Comparison of ENCODE assay signal across 19 mouse cellular contexts in genomic region chr10:122770337-122770736, GRCm38 (mm10).
DNase-seq lines count a peak whose midpoint lies in the region; ATAC-seq and TF ChIP-seq lines count a peak whose summit lies in the region.
"Had no signal": no experiment of that assay in that cellular context is flagged by ENCODE, and none has a peak within 500 bp of the region (broad histone marks: within the 10 kb centered on the region; RNA-seq: fewer than 3 reads in every experiment).

No protein-coding gene starts in this region.

- no peak overlapping the region for H3K9ac ChIP-seq in forebrain, embryonic 11.5 days (ENCODE audit: low read length)
- no peak overlapping the region for H3K9ac ChIP-seq in forebrain, embryonic 12.5 days
- H3K9ac ChIP-seq in kidney, embryonic 14.5 days (ENCODE audit: low read depth, low read length): no peak overlapping the region
- no peak overlapping the region for H3K9ac ChIP-seq in midbrain, embryonic 13.5 days (replicated peaks)
- no peak overlapping the region for H3K9ac ChIP-seq in midbrain, postnatal 0 days (replicated peaks; ENCODE audit: low read length, poor library complexity, severe bottlenecking)
- H3K9ac ChIP-seq: embryonic facial prominence, embryonic 13.5 days; heart, embryonic 15.5 days; intestine, embryonic 15.5 days; liver, embryonic 14.5 days; midbrain, embryonic 12.5 days had no signal

- H3K4me3 ChIP-seq in forebrain, embryonic 11.5 days (ENCODE audit: low read depth, low read length): no peak overlapping the region
- no peak overlapping the region for H3K4me3 ChIP-seq in forebrain, embryonic 12.5 days (replicated peaks)
- no peak overlapping the region for H3K4me3 ChIP-seq in kidney, embryonic 14.5 days (ENCODE audit: low read length)
- no peak overlapping the region for H3K4me3 ChIP-seq in kidney, adult 2 months (ENCODE audit: insufficient read depth, low read depth, low read length)
- no peak overlapping the region for H3K4me3 ChIP-seq in midbrain, embryonic 13.5 days (replicated peaks)
- no peak overlapping the region for H3K4me3 ChIP-seq in midbrain, postnatal 0 days (ENCODE audit: low read depth, low read length)
- H3K4me3 ChIP-seq: embryonic facial prominence, embryonic 13.5 days; heart, embryonic 15.5 days; intestine, embryonic 15.5 days; midbrain, embryonic 12.5 days had no signal

- WGBS in forebrain, embryonic 11.5 days: 71% methylated on average over 7 of the region's 7 CpGs
- 71% methylated on average over 7 of the region's 7 CpGs for WGBS in forebrain, embryonic 12.5 days
- 25% methylated on average over 7 of the region's 7 CpGs for WGBS in kidney, embryonic 14.5 days
- 64% methylated on average over 7 of the region's 7 CpGs for WGBS in kidney, adult 2 months
- WGBS in midbrain, embryonic 13.5 days: 71% methylated on average over 7 of the region's 7 CpGs
- WGBS in midbrain, postnatal 0 days: 74% methylated on average over 7 of the region's 7 CpGs

- TF ChIP-seq POLR2A in kidney, adult 2 months (IDR thresholded peaks at IDR 0.05; ENCODE audit: low read depth, low read length): no peak

- H3K4me2 ChIP-seq in forebrain, embryonic 11.5 days (ENCODE audit: low read depth, low read length, severe bottlenecking): no peak overlapping the region
- no peak overlapping the region for H3K4me2 ChIP-seq in forebrain, embryonic 12.5 days
- no peak overlapping the region for H3K4me2 ChIP-seq in kidney, embryonic 14.5 days (replicated peaks; ENCODE audit: low read depth, low read length)
- no peak overlapping the region for H3K4me2 ChIP-seq in midbrain, embryonic 13.5 days (replicated peaks)
- no peak overlapping the region for H3K4me2 ChIP-seq in midbrain, postnatal 0 days (ENCODE audit: low read depth, low read length, poor library complexity, severe bottlenecking)
- H3K4me2 ChIP-seq: embryonic facial prominence, embryonic 13.5 days; heart, embryonic 15.5 days; intestine, embryonic 15.5 days; midbrain, embryonic 12.5 days had no signal

- no peaks in the 10 kb centered on the region for H3K4me1 ChIP-seq in forebrain, embryonic 11.5 days (replicated peaks; ENCODE audit: control insufficient read depth, insufficient read depth, low read length)
- no peaks in the 10 kb centered on the region for H3K4me1 ChIP-seq in forebrain, embryonic 12.5 days
- H3K4me1 ChIP-seq in kidney, embryonic 14.5 days (ENCODE audit: control insufficient read depth, insufficient read depth, low read length): peaks cover 27% of the 10 kb centered on the region
- peaks cover 11% of the 10 kb centered on the region for H3K4me1 ChIP-seq in kidney, adult 2 months (ENCODE audit: control insufficient read depth, insufficient read depth, low read length)
- 0 out of 2 replicates have a peak, but pooled peaks cover 3% of the 10 kb centered on the region for H3K4me1 ChIP-seq in midbrain, embryonic 13.5 days (replicated peaks)
- H3K4me1 ChIP-seq in midbrain, postnatal 0 days (ENCODE audit: insufficient read depth, low read length): no peaks in the 10 kb centered on the region
- H3K4me1 ChIP-seq: midbrain, embryonic 12.5 days had no signal

- H3K27me3 ChIP-seq in forebrain, embryonic 11.5 days (ENCODE audit: control insufficient read depth, insufficient read depth, low read length): no peaks in the 10 kb centered on the region
- H3K27me3 ChIP-seq in forebrain, embryonic 12.5 days: 0 out of 2 replicates have a peak, but pooled peaks cover 3% of the 10 kb centered on the region
- H3K27me3 ChIP-seq in kidney, embryonic 14.5 days (ENCODE audit: control insufficient read depth, insufficient read depth, low read length): no peaks in the 10 kb centered on the region
- H3K27me3 ChIP-seq in kidney, adult 2 months (replicated peaks; ENCODE audit: control insufficient read depth, insufficient read depth, low read length): no peaks in the 10 kb centered on the region
- no peaks in the 10 kb centered on the region for H3K27me3 ChIP-seq in midbrain, embryonic 13.5 days
- no peaks in the 10 kb centered on the region for H3K27me3 ChIP-seq in midbrain, postnatal 0 days (ENCODE audit: insufficient read depth, low read length)
- H3K27me3 ChIP-seq: embryonic facial prominence, embryonic 13.5 days; heart, embryonic 15.5 days; intestine, embryonic 15.5 days; midbrain, embryonic 12.5 days had no signal

- no peaks in the 10 kb centered on the region for H3K36me3 ChIP-seq in forebrain, embryonic 11.5 days (ENCODE audit: control insufficient read depth, insufficient read depth, low read length)
- no peaks in the 10 kb centered on the region for H3K36me3 ChIP-seq in forebrain, embryonic 12.5 days (replicated peaks)
- no peaks in the 10 kb centered on the region for H3K36me3 ChIP-seq in kidney, embryonic 14.5 days (ENCODE audit: control insufficient read depth, insufficient read depth, low read length)
- no peaks in the 10 kb centered on the region for H3K36me3 ChIP-seq in kidney, adult 2 months (ENCODE audit: control insufficient read depth, insufficient read depth, low read length)
- H3K36me3 ChIP-seq in midbrain, embryonic 13.5 days: no peaks in the 10 kb centered on the region
- no peaks in the 10 kb centered on the region for H3K36me3 ChIP-seq in midbrain, postnatal 0 days (ENCODE audit: insufficient read depth, low read length)
- H3K36me3 ChIP-seq: embryonic facial prominence, embryonic 13.5 days; heart, embryonic 15.5 days; intestine, embryonic 15.5 days; midbrain, embryonic 12.5 days had no signal

- no peak for TF ChIP-seq CTCF in kidney, adult 2 months (conservative IDR thresholded peaks at IDR 0.05; ENCODE audit: insufficient read depth, insufficient read length, low read depth, low read length)
- TF ChIP-seq CTCF in midbrain, postnatal 0 days (IDR thresholded peaks at IDR 0.05): no peak

- H3K9me3 ChIP-seq in forebrain, embryonic 11.5 days (ENCODE audit: control insufficient read depth, low read length): no peaks in the 10 kb centered on the region
- H3K9me3 ChIP-seq in forebrain, embryonic 12.5 days: no peaks in the 10 kb centered on the region
- H3K9me3 ChIP-seq in kidney, embryonic 14.5 days (ENCODE audit: control insufficient read depth, low read length): 0 out of 2 replicates have a peak, but pooled peaks cover 3% of the 10 kb centered on the region
- 0 out of 2 replicates have a peak, but pooled peaks cover 2% of the 10 kb centered on the region for H3K9me3 ChIP-seq in midbrain, embryonic 13.5 days
- no peaks in the 10 kb centered on the region for H3K9me3 ChIP-seq in midbrain, postnatal 0 days (ENCODE audit: low read length)
- H3K9me3 ChIP-seq: embryonic facial prominence, embryonic 13.5 days; heart, embryonic 15.5 days; intestine, embryonic 15.5 days; midbrain, embryonic 12.5 days had no signal

- ATAC-seq in forebrain, embryonic 11.5 days (replicated peaks; ENCODE audit: low FRiP score): no peak
- ATAC-seq in forebrain, embryonic 12.5 days (ENCODE audit: low FRiP score): no peak
- ATAC-seq in kidney, embryonic 14.5 days (ENCODE audit: low FRiP score, low TSS enrichment): peak; percentile 36; the same call in 1 of the 2 replicates
- ATAC-seq in midbrain, embryonic 13.5 days: no peak
- no peak for ATAC-seq in midbrain, postnatal 0 days (ENCODE audit: low FRiP score)
- ATAC-seq: intestine, embryonic 15.5 days had no signal

- H3K27ac ChIP-seq in forebrain, embryonic 11.5 days (ENCODE audit: low read depth, low read length): no peak overlapping the region
- H3K27ac ChIP-seq in forebrain, embryonic 12.5 days: no peak overlapping the region
- peak overlapping the region; percentile 20; the same call in 1 of the 2 replicates for H3K27ac ChIP-seq in kidney, embryonic 14.5 days (ENCODE audit: low read depth, low read length)
- no peak overlapping the region for H3K27ac ChIP-seq in kidney, adult 2 months (ENCODE audit: insufficient read depth, low read depth, low read length)
- 0 out of 2 replicates have a peak overlapping the region, but pooled peaks have one; percentile 35 for H3K27ac ChIP-seq in midbrain, embryonic 13.5 days
- H3K27ac ChIP-seq in midbrain, postnatal 0 days (ENCODE audit: low read depth, low read length): no peak overlapping the region
- H3K27ac ChIP-seq: embryonic facial prominence, embryonic 13.5 days; heart, embryonic 15.5 days; intestine, embryonic 15.5 days; liver, embryonic 14.5 days; midbrain, embryonic 12.5 days had no signal

- DNase-seq in forebrain, embryonic 11.5 days (ENCODE audit: low spot score): peak; percentile 35
- no peak for DNase-seq in kidney, adult 2 months
- no peak for DNase-seq in midbrain, postnatal 0 days (ENCODE audit: low spot score)
- DNase-seq in adrenal gland, adult 2 months: no peak
- DNase-seq in spleen, postnatal 14 days (ENCODE audit: low spot score in 2 of 2): no peak
- DNase-seq: adrenal gland, adult 8-10 months; cerebellum, adult 9-11 months; heart, postnatal 4 days; kidney, postnatal 25 days; right cerebral cortex, adult 18-20 months; thymus, postnatal 25 days had no signal

Comparison
In these comparisons a context has a peak if more than half of its experiments do, and no peak if none do; other contexts are left out.
1. H3K27ac ChIP-seq: peak in kidney, embryonic 14.5 days (single experiment) and midbrain, embryonic 13.5 days (single experiment); none in forebrain, embryonic 11.5 days (single experiment), forebrain, embryonic 12.5 days (single experiment), kidney, adult 2 months (single experiment) and midbrain, postnatal 0 days (single experiment).